Mouse (Mus musculus) stomach, postnatal 0 days (tissue): ENCODE measurements around the gene Btbd8.

Experiments
- CTCF ChIP-seq: IDR thresholded peaks from 2 replicates; pipeline ENCODE4 v1.5.1; 2016; ENCODE audit warnings: antibody characterized with exemption, low read depth, mild to moderate bottlenecking, moderate library complexity
- EP300 ChIP-seq: optimal IDR thresholded peaks from 2 replicates; pipeline ENCODE3; 2016; ENCODE audit warnings: antibody characterized with exemption

- TF ChIP-seq EP300 (no peak), CTCF (no peak)
Observed at GRCm38 (mm10) chr5:107499891-107500535, 62.2 kb downstream of the Btbd8 start.
